In genomic region chr3:96128128-96128527, GRCm38 (mm10) we compare ENCODE assay signal across 17 mouse cellular contexts. TPM values are rescaled to one million over a fixed set of nuclear protein-coding genes. Genes with fewer than 3 reads are reported as not detected.
A peak's percentile ranks its signal among the peaks of the same experiment; 100 is the strongest.
DNase-seq lines count a peak whose midpoint lies in the region; ATAC-seq and TF ChIP-seq lines count a peak whose summit lies in the region.
"Had no signal": no experiment of that assay in that cellular context is flagged by ENCODE, and none has a peak within 500 bp of the region (broad histone marks: within the 10 kb centered on the region; RNA-seq: fewer than 3 reads in every experiment).

No protein-coding gene starts in this region.

- no peak overlapping the region for H3K4me3 ChIP-seq in heart, embryonic 12.5 days
- H3K4me3 ChIP-seq in heart, embryonic 10.5 days, result no peak overlapping the region
- no peak overlapping the region for H3K4me3 ChIP-seq in kidney, postnatal 0 days (replicated peaks; ENCODE audit: low read depth, low read length)
- H3K4me3 ChIP-seq: embryonic facial prominence, embryonic 12.5 days; forebrain, embryonic 12.5 days; hindbrain, embryonic 12.5 days; neural tube, embryonic 13.5 days had no signal

- no peaks in the 10 kb centered on the region for H3K9me3 ChIP-seq in heart, embryonic 12.5 days (replicated peaks)
- H3K9me3 ChIP-seq in heart, embryonic 10.5 days, result no peaks in the 10 kb centered on the region
- H3K9me3 ChIP-seq in kidney, postnatal 0 days (replicated peaks; ENCODE audit: low read length), result no peaks in the 10 kb centered on the region
- H3K9me3 ChIP-seq: embryonic facial prominence, embryonic 12.5 days; forebrain, embryonic 12.5 days; hindbrain, embryonic 12.5 days; neural tube, embryonic 13.5 days had no signal

- H3K36me3 ChIP-seq in heart, embryonic 12.5 days, result 0 out of 2 replicates have a peak, but pooled peaks cover 3% of the 10 kb centered on the region
- H3K36me3 ChIP-seq in heart, embryonic 10.5 days, result no peaks in the 10 kb centered on the region
- H3K36me3 ChIP-seq in kidney, postnatal 0 days (ENCODE audit: insufficient read depth, low read length), result no peaks in the 10 kb centered on the region
- H3K36me3 ChIP-seq: embryonic facial prominence, embryonic 12.5 days; forebrain, embryonic 12.5 days; hindbrain, embryonic 12.5 days; neural tube, embryonic 13.5 days had no signal

- no peak overlapping the region for H3K4me2 ChIP-seq in heart, embryonic 12.5 days
- H3K4me2 ChIP-seq in kidney, postnatal 0 days (ENCODE audit: low read length), result no peak overlapping the region
- H3K4me2 ChIP-seq: embryonic facial prominence, embryonic 12.5 days; forebrain, embryonic 12.5 days; hindbrain, embryonic 12.5 days; neural tube, embryonic 13.5 days had no signal

- no peaks in the 10 kb centered on the region for H3K27me3 ChIP-seq in heart, embryonic 12.5 days (replicated peaks)
- no peaks in the 10 kb centered on the region for H3K27me3 ChIP-seq in heart, embryonic 10.5 days (ENCODE audit: insufficient read depth, poor library complexity, severe bottlenecking)
- no peaks in the 10 kb centered on the region for H3K27me3 ChIP-seq in kidney, postnatal 0 days (ENCODE audit: insufficient read depth, low read length)
- H3K27me3 ChIP-seq: embryonic facial prominence, embryonic 12.5 days; forebrain, embryonic 12.5 days; hindbrain, embryonic 12.5 days; neural tube, embryonic 13.5 days had no signal

- ATAC-seq in heart, embryonic 12.5 days (ENCODE audit: insufficient number of reproducible peaks, low FRiP score), result peak; percentile 55
- ATAC-seq in kidney, postnatal 0 days (replicated peaks; ENCODE audit: low FRiP score, low read depth), result peak; percentile 43; the same call in 1 of the 2 replicates
- ATAC-seq: CD4-positive, CD25-positive, alpha-beta regulatory T cell, adult 4 months; intestine, embryonic 16.5 days; liver, postnatal 0 days; midbrain, embryonic 16.5 days had no signal

- no peak for TF ChIP-seq CTCF in kidney, postnatal 0 days (IDR thresholded peaks at IDR 0.05; ENCODE audit: low read depth)

- no peak for DNase-seq in heart, embryonic 10.5 days (ENCODE audit: low spot score)
- DNase-seq in 3T3-L1 (ENCODE audit: low read depth, low spot score), result peak; percentile 81
- peak; percentile 6 for DNase-seq in embryo, embryonic 11 days
- peak; percentile 85 for DNase-seq in kidney, postnatal 0 days (ENCODE audit: low spot score)
- no peak for DNase-seq in right cerebral cortex, postnatal 10 days (ENCODE audit: low spot score in 2 of 2)
- DNase-seq in ovary, postnatal 36 days (ENCODE audit: low spot score), result no peak
- DNase-seq: cerebellum, adult 9-11 months; layer of hippocampus, postnatal 36 days; liver, postnatal 0 days had no signal

- H3K9ac ChIP-seq in heart, embryonic 12.5 days, result no peak overlapping the region
- no peak overlapping the region for H3K9ac ChIP-seq in kidney, postnatal 0 days (ENCODE audit: low read depth, low read length)
- H3K9ac ChIP-seq: embryonic facial prominence, embryonic 12.5 days; forebrain, embryonic 12.5 days; hindbrain, embryonic 12.5 days; liver, postnatal 0 days; neural tube, embryonic 13.5 days had no signal

- peak overlapping the region; percentile 28; the same call in 1 of the 2 replicates for H3K27ac ChIP-seq in heart, embryonic 12.5 days (ENCODE audit: poor library complexity, severe bottlenecking)
- H3K27ac ChIP-seq in heart, embryonic 10.5 days, result no peak overlapping the region; the same call in 1 of the 2 replicates
- no peak overlapping the region for H3K27ac ChIP-seq in kidney, postnatal 0 days
- H3K27ac ChIP-seq: embryonic facial prominence, embryonic 12.5 days; forebrain, embryonic 12.5 days; hindbrain, embryonic 12.5 days; neural tube, embryonic 13.5 days had no signal

- H3K4me1 ChIP-seq in heart, embryonic 12.5 days (replicated peaks), result peaks cover 28% of the 10 kb centered on the region
- H3K4me1 ChIP-seq in heart, embryonic 10.5 days, result peaks cover 24% of the 10 kb centered on the region
- no peaks in the 10 kb centered on the region for H3K4me1 ChIP-seq in kidney, postnatal 0 days (replicated peaks; ENCODE audit: insufficient read depth, low read length)
- H3K4me1 ChIP-seq: forebrain, embryonic 12.5 days; hindbrain, embryonic 12.5 days; neural tube, embryonic 13.5 days had no signal

RNA-seq across cellular contexts. Expression of gene Otud7b, which starts 23.8 kb away (rescaled TPM):
- 20.7 and 22.2 TPM in 2 replicates for polyA plus RNA-seq in heart, embryonic 12.5 days (2016; fragmentation: Nextera tagmentation; extraction: Ambion mirVana)
- 15.2 and 16.1 TPM in 2 replicates for polyA plus RNA-seq in heart, embryonic 10.5 days (2016; fragmentation: Nextera tagmentation; extraction: Ambion mirVana)
- 20.7 and 21.8 TPM in 2 replicates for polyA plus RNA-seq in kidney, postnatal 0 days (2015; fragmentation: Nextera tagmentation; extraction: Ambion mirVana)

RNA-seq across cellular contexts. Expression of gene Mtmr11, which starts 33.7 kb away (rescaled TPM):
- polyA plus RNA-seq in heart, embryonic 12.5 days (2016; fragmentation: Nextera tagmentation; extraction: Ambion mirVana), result 9.0 and 10.7 TPM in 2 replicates
- polyA plus RNA-seq in heart, embryonic 10.5 days (2016; fragmentation: Nextera tagmentation; extraction: Ambion mirVana), result 6.0 and 10.5 TPM in 2 replicates
- 27.1 and 35.0 TPM in 2 replicates for polyA plus RNA-seq in kidney, postnatal 0 days (2015; fragmentation: Nextera tagmentation; extraction: Ambion mirVana)

RNA-seq across cellular contexts. Expression of gene Sf3b4, which starts 44.0 kb away (rescaled TPM):
- 107 and 108 TPM in 2 replicates for polyA plus RNA-seq in heart, embryonic 12.5 days (2016; fragmentation: Nextera tagmentation; extraction: Ambion mirVana)
- polyA plus RNA-seq in heart, embryonic 10.5 days (2016; fragmentation: Nextera tagmentation; extraction: Ambion mirVana), result 143 and 190 TPM in 2 replicates
- 128 and 138 TPM in 2 replicates for polyA plus RNA-seq in kidney, postnatal 0 days (2015; fragmentation: Nextera tagmentation; extraction: Ambion mirVana)

RNA-seq across cellular contexts. Expression of gene Sv2a, which starts 52.8 kb away (rescaled TPM):
- 20.3 and 21.7 TPM in 2 replicates for polyA plus RNA-seq in heart, embryonic 12.5 days (2016; fragmentation: Nextera tagmentation; extraction: Ambion mirVana)
- polyA plus RNA-seq in heart, embryonic 10.5 days (2016; fragmentation: Nextera tagmentation; extraction: Ambion mirVana), result 17.8 and 22.6 TPM in 2 replicates
- polyA plus RNA-seq in kidney, postnatal 0 days (2015; fragmentation: Nextera tagmentation; extraction: Ambion mirVana), result 9.4 and 12.2 TPM in 2 replicates

Comparison
In these comparisons a context has a peak if more than half of its experiments do, and no peak if none do; other contexts are left out.
1. DNase-seq: peak in 3T3-L1 (single experiment), embryo, embryonic 11 days (single experiment) and kidney, postnatal 0 days (single experiment); none in heart, embryonic 10.5 days (single experiment), right cerebral cortex, postnatal 10 days (0 of 2) and ovary, postnatal 36 days (single experiment).